Mouse (Mus musculus): ENCODE measurements around the gene Cbx4. TPM values are rescaled to one million over a fixed set of nuclear protein-coding genes. Genes with fewer than 3 reads are reported as not detected.

The Cbx4 gene
- polyA plus RNA-seq, 1 experiment from 2014 or later: 2.9 TPM

DNA sequence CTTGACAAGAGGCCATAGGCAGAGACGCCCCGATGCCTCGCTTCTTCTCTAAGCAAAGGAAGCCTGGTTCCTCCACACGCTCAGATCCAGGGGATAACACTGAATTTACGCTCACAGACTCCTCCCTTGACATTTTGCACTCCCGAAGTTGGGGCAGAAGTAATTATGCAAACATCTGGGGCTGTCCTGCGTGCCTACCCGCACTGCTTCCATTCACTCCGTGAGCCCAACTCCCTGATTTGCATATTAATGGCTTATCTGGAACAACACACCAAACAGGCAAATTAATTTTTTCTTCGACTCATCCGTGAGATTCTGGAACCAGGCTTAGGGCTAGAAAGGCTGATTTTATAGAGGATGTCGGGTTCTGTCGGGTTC lies 37.9 kb downstream of the Cbx4 start:
- no peak for ATAC-seq (ENCODE audit: low read depth)
- peaks cover 100% of the 10 kb centered on the region for H3K27me3 ChIP-seq (ENCODE audit: control insufficient read depth, insufficient read depth, low read depth, low read length)
- no peak overlapping the region for H3K4me2 ChIP-seq (ENCODE audit: low read depth, low read length)
- no peak overlapping the region for H3K27ac ChIP-seq (ENCODE audit: low read length)
- H3K9me3 ChIP-seq (replicated peaks; ENCODE audit: control insufficient read depth, low read length): no peaks in the 10 kb centered on the region
- peaks cover 19% of the 10 kb centered on the region for H3K4me1 ChIP-seq (ENCODE audit: control insufficient read depth, low read depth, low read length)
- no peak overlapping the region for H3K4me3 ChIP-seq (ENCODE audit: low read depth, low read length)
- no peaks in the 10 kb centered on the region for H3K36me3 ChIP-seq (ENCODE audit: control insufficient read depth, insufficient read depth)
- no peak overlapping the region for H3K9ac ChIP-seq (ENCODE audit: low read depth, low read length)
- WGBS (ENCODE audit: insufficient replicate concordance): 1% methylated on average over 13 of the region's 13 CpGs

DNA sequence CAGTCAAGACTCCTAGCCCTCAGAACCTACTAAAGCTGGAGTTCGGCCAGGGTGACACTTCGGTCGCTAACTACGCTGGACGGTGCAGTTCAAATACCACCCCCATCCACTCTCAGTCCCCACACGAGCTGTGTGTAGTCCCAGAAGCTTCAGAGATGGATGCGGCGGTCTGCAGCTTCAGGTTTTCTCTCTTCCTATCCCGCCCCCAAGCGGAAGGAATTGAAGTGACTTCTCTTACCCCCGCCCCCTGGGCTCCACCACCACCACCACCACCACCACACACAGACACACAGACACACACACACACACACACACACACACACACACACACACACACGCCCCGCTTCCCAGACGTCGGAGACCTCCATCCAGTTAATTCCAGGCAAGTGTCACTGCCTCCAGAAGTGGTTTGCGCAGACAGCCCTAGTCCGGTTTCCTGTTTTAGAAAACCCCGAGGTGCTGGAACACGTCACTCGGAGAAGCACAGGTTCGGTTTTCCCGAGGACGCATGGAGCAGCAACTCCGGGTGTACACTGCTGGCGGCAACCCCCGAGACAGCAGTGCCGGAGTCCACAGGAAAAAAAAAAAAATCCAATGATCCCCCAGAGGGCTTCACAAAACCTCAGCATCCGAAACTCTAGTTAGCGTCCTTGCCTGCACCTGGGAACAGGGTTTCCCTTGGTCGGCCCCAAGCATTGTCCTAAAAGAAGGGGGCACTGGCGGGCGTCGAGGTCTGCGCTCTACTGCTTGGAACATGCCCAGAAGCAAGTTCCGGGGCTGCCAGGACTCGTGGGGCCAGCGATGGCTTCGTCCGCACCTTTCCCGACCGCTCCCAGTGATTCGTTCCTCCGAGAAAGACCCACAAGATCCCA lies 38.5 kb downstream of the Cbx4 start:
- ATAC-seq (ENCODE audit: low read depth): no peak
- H3K36me3 ChIP-seq (ENCODE audit: control insufficient read depth, insufficient read depth): no peaks in the 10 kb centered on the region
- H3K4me1 ChIP-seq (ENCODE audit: control insufficient read depth, low read depth, low read length): peaks cover 15% of the 10 kb centered on the region
- H3K9ac ChIP-seq (ENCODE audit: low read depth, low read length): no peak overlapping the region
- H3K9me3 ChIP-seq (replicated peaks; ENCODE audit: control insufficient read depth, low read length): no peaks in the 10 kb centered on the region
- no peak overlapping the region for H3K4me2 ChIP-seq (ENCODE audit: low read depth, low read length)
- H3K27me3 ChIP-seq (ENCODE audit: control insufficient read depth, insufficient read depth, low read depth, low read length): peaks cover 100% of the 10 kb centered on the region
- no peak overlapping the region; the same call in 1 of the 2 replicates for H3K4me3 ChIP-seq (ENCODE audit: low read depth, low read length)
- WGBS (ENCODE audit: insufficient replicate concordance): 2% methylated on average over 43 of the region's 43 CpGs
- H3K27ac ChIP-seq (ENCODE audit: low read length): no peak overlapping the region

DNA sequence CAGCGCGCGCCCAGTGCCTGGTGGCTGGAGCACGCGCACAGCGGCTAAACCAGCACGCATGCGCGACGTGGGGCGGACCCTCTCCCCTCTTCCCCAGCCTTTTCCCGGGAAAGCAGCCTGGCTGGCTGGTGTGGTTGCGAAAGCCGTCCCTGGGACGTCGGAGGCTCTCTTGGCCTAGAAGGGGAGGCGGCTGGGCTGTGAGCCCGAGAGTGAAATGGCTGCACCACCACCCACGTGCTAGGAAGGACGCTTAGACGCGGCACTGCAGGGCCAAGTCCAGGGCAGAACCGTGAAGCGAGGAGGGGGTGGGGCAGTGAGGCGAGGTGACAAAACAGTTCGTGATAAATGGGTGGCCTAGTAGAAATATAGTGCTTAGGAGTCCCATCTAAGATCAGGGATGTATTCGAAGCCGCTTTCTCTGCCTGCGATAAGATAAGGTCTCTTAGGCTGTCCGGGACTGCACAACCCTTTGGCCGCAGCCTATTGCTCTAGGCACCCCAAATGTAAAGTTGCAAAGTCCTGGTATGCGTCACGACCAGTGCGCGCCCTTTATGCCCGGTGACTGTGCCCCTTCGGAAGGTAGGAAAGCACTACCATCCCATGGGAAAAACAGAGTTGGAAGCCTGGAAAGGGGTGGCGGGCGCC lies 39.3 kb downstream of the Cbx4 start:
- Histone ChIP-seq H3K4me2 (ENCODE audit: low read depth, low read length) (no peak overlapping the region), H3K27me3 (ENCODE audit: control insufficient read depth, insufficient read depth, low read depth, low read length) (peaks cover 100% of the 10 kb centered on the region), H3K4me3 (ENCODE audit: low read depth, low read length) (no peak overlapping the region; the same call in 1 of the 2 replicates), H3K4me1 (ENCODE audit: control insufficient read depth, low read depth, low read length) (peaks cover 17% of the 10 kb centered on the region), H3K27ac (ENCODE audit: low read length) (no peak overlapping the region), H3K9ac (ENCODE audit: low read depth, low read length) (no peak overlapping the region), H3K36me3 (ENCODE audit: control insufficient read depth, insufficient read depth) (no peaks in the 10 kb centered on the region), H3K9me3 (replicated peaks; ENCODE audit: control insufficient read depth, low read length) (no peaks in the 10 kb centered on the region)
- 3% methylated on average over 39 of the region's 39 CpGs for WGBS (ENCODE audit: insufficient replicate concordance)
- peak; percentile 72 for ATAC-seq (ENCODE audit: low read depth)

DNA sequence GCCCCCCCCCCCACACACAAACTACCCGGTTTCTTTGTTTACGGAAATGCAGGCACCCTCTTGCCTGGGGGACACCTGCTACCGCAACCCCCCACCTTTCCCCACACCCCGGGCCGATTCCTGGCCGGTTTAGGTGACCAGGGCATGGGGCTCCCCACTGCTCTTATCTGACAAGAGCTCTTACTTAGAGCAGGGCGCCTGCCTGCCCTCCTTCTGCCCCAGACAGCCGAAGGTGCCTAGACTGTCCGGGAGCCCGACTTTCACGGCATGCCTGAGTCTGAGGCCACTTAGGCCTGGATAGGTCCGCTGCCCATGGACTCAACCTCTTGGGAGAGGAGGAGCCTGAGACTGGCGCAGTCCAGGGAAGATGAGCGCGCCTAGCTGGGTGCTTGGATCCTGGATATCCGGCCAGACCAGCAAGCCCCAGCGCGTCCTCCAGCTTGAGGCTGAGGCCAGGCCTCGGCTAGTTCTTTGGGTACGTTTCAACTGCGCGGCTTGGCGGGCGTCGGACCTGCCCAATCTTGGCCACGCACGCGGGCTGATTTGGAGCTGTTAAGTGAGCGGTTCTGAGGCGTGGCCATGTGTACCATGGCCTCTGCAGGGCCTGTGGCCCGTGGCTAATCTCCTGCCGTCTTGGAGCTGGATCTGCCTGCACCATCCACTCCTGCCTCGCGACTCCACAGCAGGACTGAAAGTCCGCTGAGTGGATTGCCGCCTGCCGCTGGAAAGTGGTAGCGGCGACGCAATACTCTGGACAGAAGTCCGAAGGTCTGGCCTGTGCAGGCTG lies 41.3 kb downstream of the Cbx4 start:
- Histone ChIP-seq H3K27me3 (ENCODE audit: control insufficient read depth, insufficient read depth, low read depth, low read length) (peaks cover 98% of the 10 kb centered on the region), H3K27ac (ENCODE audit: low read length) (no peak overlapping the region)

DNA sequence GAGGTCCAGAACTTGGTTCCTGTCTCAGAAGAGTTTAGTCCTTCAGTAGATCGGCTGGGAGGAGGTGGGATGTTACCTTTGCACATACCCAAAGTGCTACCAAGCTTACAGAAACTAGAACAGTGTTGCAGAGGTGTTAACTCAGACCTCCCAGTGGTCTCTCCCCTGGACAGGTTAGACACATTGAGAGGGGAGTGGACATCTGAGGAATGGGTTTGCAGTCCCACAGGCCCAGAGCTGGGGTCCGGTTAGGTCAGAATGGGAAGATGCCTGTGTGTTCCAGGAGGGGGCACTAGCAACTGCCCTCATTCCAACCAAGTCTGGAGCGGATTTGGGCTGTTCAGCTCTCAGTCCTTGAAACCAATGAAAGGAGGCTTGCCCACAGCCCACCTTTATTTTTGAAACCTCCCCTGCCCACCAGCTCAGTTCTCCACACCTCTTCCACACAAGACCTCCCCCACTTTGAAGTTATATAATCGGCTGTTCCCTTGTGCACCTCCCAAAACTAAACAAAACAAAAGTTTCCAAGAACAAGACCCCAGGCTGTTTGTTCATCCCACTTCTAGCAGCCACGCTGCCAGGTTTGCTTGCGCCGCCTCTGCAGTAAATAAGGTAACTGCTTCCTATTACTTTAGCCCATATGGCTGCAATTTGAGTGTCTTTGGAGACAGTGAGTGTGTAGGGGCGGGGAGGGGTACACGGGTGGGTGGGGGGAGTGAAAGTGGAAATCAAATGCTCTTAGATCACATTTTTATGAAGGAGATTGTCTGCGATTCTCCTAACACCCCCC lies 42.1 kb downstream of the Cbx4 start:
- 5% methylated on average over 10 of the region's 10 CpGs for WGBS (ENCODE audit: insufficient replicate concordance)
- ATAC-seq (ENCODE audit: low read depth): no peak
- Histone ChIP-seq H3K36me3 (ENCODE audit: control insufficient read depth, insufficient read depth) (no peaks in the 10 kb centered on the region), H3K27me3 (ENCODE audit: control insufficient read depth, insufficient read depth, low read depth, low read length) (peaks cover 97% of the 10 kb centered on the region), H3K9ac (ENCODE audit: low read depth, low read length) (no peak overlapping the region), H3K4me1 (ENCODE audit: control insufficient read depth, low read depth, low read length) (peaks cover 33% of the 10 kb centered on the region), H3K4me3 (ENCODE audit: low read depth, low read length) (no peak overlapping the region), H3K27ac (ENCODE audit: low read length) (no peak overlapping the region), H3K9me3 (replicated peaks; ENCODE audit: control insufficient read depth, low read length) (no peaks in the 10 kb centered on the region), H3K4me2 (ENCODE audit: low read depth, low read length) (0 out of 2 replicates have a peak overlapping the region, but pooled peaks have one; percentile 22)

More for the DNA sequence above, 41.3 kb downstream of the Cbx4 start:
- H3K9ac ChIP-seq (ENCODE audit: low read depth, low read length): no peak overlapping the region
- WGBS (ENCODE audit: insufficient replicate concordance): 3% methylated on average over 41 of the region's 41 CpGs
- no peak overlapping the region for H3K4me3 ChIP-seq (ENCODE audit: low read depth, low read length)
- H3K9me3 ChIP-seq (replicated peaks; ENCODE audit: control insufficient read depth, low read length): no peaks in the 10 kb centered on the region
- ATAC-seq (ENCODE audit: low read depth): no peak
- peaks cover 27% of the 10 kb centered on the region for H3K4me1 ChIP-seq (ENCODE audit: control insufficient read depth, low read depth, low read length)
- peak overlapping the region; percentile 22; the same call in 1 of the 2 replicates for H3K4me2 ChIP-seq (ENCODE audit: low read depth, low read length)
- no peaks in the 10 kb centered on the region for H3K36me3 ChIP-seq (ENCODE audit: control insufficient read depth, insufficient read depth)

DNA sequence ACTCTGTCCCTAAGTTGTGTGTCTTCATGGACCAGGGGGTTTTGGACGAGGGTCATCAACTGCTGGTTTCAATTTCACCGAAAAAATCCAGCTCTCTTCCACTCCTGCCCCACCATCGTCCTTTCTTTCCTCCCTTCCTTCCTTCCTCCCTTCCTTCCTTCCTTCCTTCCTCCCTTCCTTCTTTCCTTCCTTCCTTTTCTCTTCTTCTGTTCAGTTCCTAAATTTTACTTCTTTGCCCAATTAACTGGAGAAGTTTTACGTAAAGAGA lies 42.8 kb downstream of the Cbx4 start:
- H3K4me3 ChIP-seq (ENCODE audit: low read depth, low read length): no peak overlapping the region
- no peaks in the 10 kb centered on the region for H3K36me3 ChIP-seq (ENCODE audit: control insufficient read depth, insufficient read depth)
- no peak overlapping the region for H3K27ac ChIP-seq (ENCODE audit: low read length)
- 7% methylated on average over 4 of the region's 4 CpGs for WGBS (ENCODE audit: insufficient replicate concordance)
- H3K9me3 ChIP-seq (replicated peaks; ENCODE audit: control insufficient read depth, low read length): no peaks in the 10 kb centered on the region
- H3K4me1 ChIP-seq (ENCODE audit: control insufficient read depth, low read depth, low read length): peaks cover 33% of the 10 kb centered on the region
- no peak for ATAC-seq (ENCODE audit: low read depth)
- H3K27me3 ChIP-seq (ENCODE audit: control insufficient read depth, insufficient read depth, low read depth, low read length): peaks cover 97% of the 10 kb centered on the region
- H3K9ac ChIP-seq (ENCODE audit: low read depth, low read length): no peak overlapping the region
- no peak overlapping the region for H3K4me2 ChIP-seq (ENCODE audit: low read depth, low read length)

DNA sequence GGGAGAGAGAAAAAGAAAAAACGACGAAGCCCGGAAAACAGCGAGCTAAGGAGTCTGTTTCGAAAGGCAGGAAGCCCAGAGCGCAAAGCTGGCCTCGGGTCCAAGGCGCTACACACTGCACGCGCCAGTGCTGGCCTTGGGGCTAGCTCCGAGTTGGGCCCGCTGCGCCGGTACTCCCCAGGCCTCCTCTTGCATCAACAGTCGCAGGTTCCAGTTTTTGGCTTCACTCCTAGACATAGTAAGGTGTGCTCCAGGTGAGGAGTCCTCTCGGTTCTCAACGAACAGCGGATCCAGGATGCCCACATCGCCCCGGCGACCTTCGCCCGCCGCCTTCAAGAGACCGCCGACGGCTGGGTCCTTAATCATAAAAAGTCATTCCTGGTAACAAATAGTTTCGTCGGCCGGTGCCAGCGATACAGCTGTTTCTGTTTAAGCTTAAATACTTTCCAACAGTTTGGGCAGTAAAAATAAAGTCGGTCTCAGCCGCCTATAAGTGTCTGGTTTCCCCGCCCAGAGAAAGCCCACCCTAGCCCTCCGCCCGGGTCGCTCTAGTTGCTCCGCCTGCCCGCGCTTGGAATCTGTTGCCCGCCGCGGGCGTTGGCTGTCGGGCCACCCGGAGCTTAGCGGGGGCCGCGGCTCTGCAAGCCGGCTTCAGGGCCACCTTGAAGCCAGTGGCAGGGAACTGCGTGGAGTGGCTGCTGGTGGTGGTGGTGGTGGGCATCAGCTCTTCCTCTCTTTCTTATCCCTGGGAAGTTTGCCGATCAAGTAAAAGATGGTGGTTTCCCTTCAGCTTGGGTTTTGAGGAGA lies 43.4 kb downstream of the Cbx4 start:
- Histone ChIP-seq H3K4me2 (ENCODE audit: low read depth, low read length) (no peak overlapping the region), H3K9me3 (replicated peaks; ENCODE audit: control insufficient read depth, low read length) (no peaks in the 10 kb centered on the region), H3K27me3 (ENCODE audit: control insufficient read depth, insufficient read depth, low read depth, low read length) (peaks cover 97% of the 10 kb centered on the region), H3K4me3 (ENCODE audit: low read depth, low read length) (no peak overlapping the region), H3K36me3 (ENCODE audit: control insufficient read depth, insufficient read depth) (no peaks in the 10 kb centered on the region), H3K4me1 (ENCODE audit: control insufficient read depth, low read depth, low read length) (peaks cover 33% of the 10 kb centered on the region), H3K9ac (ENCODE audit: low read depth, low read length) (no peak overlapping the region), H3K27ac (ENCODE audit: low read length) (no peak overlapping the region)
- WGBS (ENCODE audit: insufficient replicate concordance): under 1% methylated on average over 52 of the region's 52 CpGs
- no peak for ATAC-seq (ENCODE audit: low read depth)

Data from liver, embryonic 16.5 days (tissue).